Mouse (Mus musculus) liver, adult 10 weeks (tissue): ENCODE results near the gene Nbeal1. TPM values are rescaled to one million over a fixed set of nuclear protein-coding genes. Genes with fewer than 3 reads are reported as not detected.

Source experiments
- polyA plus RNA-seq: library from polyadenylated mRNA; stranded (reverse); fragments of 350-450 nt; fragmentation: Illumina TruSeq; extraction: RNeasy Lipid Tissue Mini Kit (QIAGEN cat#74804); gene quantifications from one replicate; pipeline ENCODE4 v1.2.3, GENCODE M21; 2014; ENCODE audit warnings: low read depth, low replicate concordance

Gene Nbeal1
- polyA plus RNA-seq = 12.1 TPM

GRCm38 (mm10) chr1:60179932-60180783 is at the start of gene Nbeal1:
Gene Nbeal1 (plus strand): TSS chr1:60180599.

GRCm38 (mm10) chr1:60342808-60343629 is 162.6 kb downstream of the Nbeal1 start, which contains the start of gene Cyp20a1:
Gene Cyp20a1 (plus strand): TSS chr1:60343323.

Other genes starting within 250 kb of the Nbeal1 start
- not detected for gene Ica1l, start 137.4 kb upstream of the Nbeal1 start, polyA plus RNA-seq
- 5.1 TPM for gene Carf, start 82.4 kb upstream of the Nbeal1 start, polyA plus RNA-seq
- 15.9 TPM for gene Wdr12, start 82.0 kb upstream of the Nbeal1 start, polyA plus RNA-seq
- gene Cyp20a1, start 162.7 kb downstream of the Nbeal1 start, polyA plus RNA-seq = 22.8 TPM
- 2.5 TPM for gene Abi2, start 229.0 kb downstream of the Nbeal1 start, polyA plus RNA-seq